10 mouse cellular contexts compared by ENCODE assay signal in the genomic region with DNA sequence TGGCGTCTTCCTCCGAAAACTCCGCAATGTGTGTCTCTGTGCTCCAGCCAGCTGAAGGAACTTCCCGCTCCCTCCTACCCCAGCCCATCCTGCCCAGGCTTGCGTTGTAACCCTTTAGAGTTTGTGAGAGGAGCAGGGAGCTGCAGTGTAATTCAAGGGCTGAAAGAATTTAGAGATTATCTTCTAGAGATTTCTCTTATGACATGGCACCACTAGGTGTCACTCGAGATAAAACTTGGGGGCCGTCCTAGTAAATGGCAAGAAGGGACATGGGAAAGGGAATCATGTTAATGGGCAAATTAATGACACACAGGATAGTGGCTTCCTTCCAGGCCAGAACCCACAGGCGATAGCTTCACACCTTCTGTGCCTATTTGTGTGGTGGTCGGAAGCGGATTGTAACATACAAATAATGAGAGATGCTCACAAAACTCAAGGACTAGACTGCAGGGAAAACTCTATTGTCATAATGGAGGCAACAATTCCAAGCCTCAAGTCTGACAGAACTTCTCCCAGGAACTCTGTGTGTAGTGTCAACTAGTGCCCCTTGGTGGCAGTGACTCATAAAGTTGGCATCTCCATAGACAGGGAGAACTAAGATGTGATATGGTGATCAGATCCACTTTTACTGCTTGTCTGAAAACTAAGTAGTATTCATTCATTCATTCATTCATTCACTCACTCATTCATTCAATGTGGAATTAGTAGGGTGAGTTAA. TPM values are rescaled to one million over a fixed set of nuclear protein-coding genes. Genes with fewer than 3 reads are reported as not detected.
DNase-seq lines count a peak whose midpoint lies in the region; ATAC-seq lines count a peak whose summit lies in the region.
"Had no signal": no experiment of that assay in that cellular context is flagged by ENCODE, and none has a peak within 500 bp of the region (broad histone marks: within the 10 kb centered on the region; RNA-seq: fewer than 3 reads in every experiment).

No protein-coding gene starts in this region.

- no peak overlapping the region for H3K4me2 ChIP-seq in forebrain, embryonic 14.5 days (ENCODE audit: low read length)
- H3K4me2 ChIP-seq: stomach, embryonic 15.5 days had no signal

- H3K27ac ChIP-seq in forebrain, embryonic 14.5 days (ENCODE audit: low read depth, low read length) = no peak overlapping the region
- H3K27ac ChIP-seq: stomach, embryonic 15.5 days had no signal

- 53% methylated on average over 10 of the region's 10 CpGs for WGBS in forebrain, embryonic 14.5 days

- no peaks in the 10 kb centered on the region for H3K9me3 ChIP-seq in forebrain, embryonic 14.5 days (replicated peaks; ENCODE audit: control insufficient read depth, low read length)
- H3K9me3 ChIP-seq: stomach, embryonic 15.5 days had no signal

- DNase-seq in cerebellum, adult 18-20 months = peak; percentile 15 to 19
- DNase-seq in cerebellum, adult 11-12 months = no peak
- peak; percentile 18 for DNase-seq in thymus, postnatal 4 days
- no peak for DNase-seq in thymus, postnatal 25 days
- peak; percentile 79 for DNase-seq in forebrain, embryonic 14.5 days (ENCODE audit: low spot score)
- peak; percentile 17 for DNase-seq in layer of hippocampus, adult 9-10 months (ENCODE audit: low spot score)

- H3K9ac ChIP-seq in forebrain, embryonic 14.5 days (ENCODE audit: low read length) = no peak overlapping the region
- H3K9ac ChIP-seq: stomach, embryonic 15.5 days had no signal

- H3K4me1 ChIP-seq in forebrain, embryonic 14.5 days (ENCODE audit: control insufficient read depth, insufficient read depth, low read length) = no peaks in the 10 kb centered on the region
- H3K4me1 ChIP-seq: stomach, embryonic 15.5 days had no signal

- H3K36me3 ChIP-seq in forebrain, embryonic 14.5 days (ENCODE audit: control insufficient read depth, insufficient read depth, low read length) = no peaks in the 10 kb centered on the region
- H3K36me3 ChIP-seq: stomach, embryonic 15.5 days had no signal

- H3K27me3 ChIP-seq in forebrain, embryonic 14.5 days (replicated peaks; ENCODE audit: control insufficient read depth, insufficient read depth, low read length) = no peaks in the 10 kb centered on the region
- H3K27me3 ChIP-seq: stomach, embryonic 15.5 days had no signal

- peak; percentile 72; the same call in 1 of the 2 replicates for ATAC-seq in forebrain, embryonic 14.5 days
- ATAC-seq in megakaryocyte-erythroid progenitor cell, adult 5-6 weeks (replicated peaks; ENCODE audit: low FRiP score, low TSS enrichment, poor library complexity, severe bottlenecking) = peak; percentile 59; the same call in 1 of the 2 replicates
- ATAC-seq in inflammation-experienced regulatory T-cells, adult 6 months = no peak

- H3K4me3 ChIP-seq in forebrain, embryonic 14.5 days (ENCODE audit: low read depth, low read length) = no peak overlapping the region
- H3K4me3 ChIP-seq: stomach, embryonic 15.5 days had no signal

RNA-seq across cellular contexts. Expression of gene Mroh9, which starts 6.1 kb away (rescaled TPM):
- not detected in 2 replicates for polyA plus RNA-seq in forebrain, embryonic 14.5 days (2014; fragmentation: Nextera tagmentation; extraction: Ambion mirVana)
- not detected in 2 replicates for total RNA-seq in megakaryocyte-erythroid progenitor cell, adult 5-6 weeks (2014; fragmentation: Nextera tagmentation)
- total RNA-seq in megakaryocyte-erythroid progenitor cell, adult 5-6 weeks (2017) = not detected in 2 replicates
- polyA plus RNA-seq in inflammation-experienced regulatory T-cells, adult 6 months (2017; shearing (Covaris generic)) = not detected
- total RNA-seq: hematopoietic stem cell, adult 5-6 weeks had no signal
- polyA plus RNA-seq: stomach, embryonic 15.5 days had no signal

Comparison
In these comparisons a context has a peak if more than half of its experiments do, and no peak if none do; other contexts are left out.
1. DNase-seq: peak in cerebellum, adult 18-20 months (2 of 2), thymus, postnatal 4 days (single experiment), forebrain, embryonic 14.5 days (single experiment) and layer of hippocampus, adult 9-10 months (single experiment); none in cerebellum, adult 11-12 months (single experiment) and thymus, postnatal 25 days (single experiment).